Mouse (Mus musculus) heart, postnatal 10 days (tissue): Measurements from ENCODE around the gene A130010J15Rik. TPM values are rescaled to one million over a fixed set of nuclear protein-coding genes. Genes with fewer than 3 reads are reported as not detected.

Experiments used
- DNase-seq, 2 experiments: peaks; one replicate each; pipeline ENCODE4 v3.0.0; 2021
- intact Hi-C: fragments of 180-260 bp; cut with DNase I; formaldehyde crosslinking; loops from one replicate; pipeline ENCODE4 v1.15.1; 2025
- total RNA-seq, 2 experiments: library from RNA; stranded (reverse); gene quantifications; 2 replicates each; pipeline ENCODE4 v1.2.3; 2021

A130010J15Rik gene
- total RNA-seq, 2 experiments from 2014 or later: 5.5 to 6.1 TPM

DNA sequence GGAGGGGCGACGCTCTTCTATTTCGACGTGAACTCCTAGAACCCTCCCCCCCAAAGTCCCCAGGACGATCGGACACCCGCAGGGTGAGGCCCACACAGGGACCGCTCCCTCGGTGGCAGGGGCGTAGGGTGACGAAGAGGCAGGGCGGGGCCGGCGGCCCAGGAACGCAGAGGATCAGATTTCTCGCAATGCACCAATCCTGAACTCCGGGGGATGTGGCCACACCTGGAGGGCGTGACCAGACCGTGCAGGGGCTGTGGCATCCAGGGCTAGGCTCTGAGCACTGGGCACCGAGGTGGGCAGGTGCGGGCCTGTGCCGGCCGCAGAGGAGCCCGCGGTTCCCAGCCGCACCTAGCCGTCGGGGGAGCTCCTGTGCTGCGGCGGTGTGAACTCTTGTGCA, 15.0 kb upstream of the A130010J15Rik start, which contains the start of gene Irf6:
Gene Irf6, plus strand, starts transcription at position 240 of the 400 bp plus-strand sequence.
- intact Hi-C loops: no loop called here
- peak; percentile 58 to 65 for DNase-seq

DNA sequence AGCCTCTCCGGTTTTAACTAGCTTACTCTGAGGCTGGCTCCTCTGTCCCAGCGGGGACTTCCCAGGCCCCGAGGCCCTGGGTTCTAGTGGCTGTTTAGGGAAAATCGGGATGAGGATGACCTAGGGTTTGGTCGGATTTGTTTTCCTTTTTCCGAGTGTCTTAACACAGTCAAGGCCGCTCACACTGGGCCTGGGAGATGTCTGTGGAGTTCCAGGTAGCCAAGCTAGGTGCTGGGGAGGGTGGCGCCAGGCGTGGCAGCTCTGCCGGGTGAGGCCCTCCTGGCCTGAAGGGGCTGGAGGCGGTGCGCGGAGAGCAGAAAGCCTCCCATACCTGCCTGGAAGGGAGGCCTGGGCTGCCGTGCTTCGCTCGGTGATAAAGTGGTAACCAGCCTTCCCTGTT, 14.3 kb upstream of the A130010J15Rik start:
- no peak for DNase-seq
- intact Hi-C loops: no loop called here

DNA sequence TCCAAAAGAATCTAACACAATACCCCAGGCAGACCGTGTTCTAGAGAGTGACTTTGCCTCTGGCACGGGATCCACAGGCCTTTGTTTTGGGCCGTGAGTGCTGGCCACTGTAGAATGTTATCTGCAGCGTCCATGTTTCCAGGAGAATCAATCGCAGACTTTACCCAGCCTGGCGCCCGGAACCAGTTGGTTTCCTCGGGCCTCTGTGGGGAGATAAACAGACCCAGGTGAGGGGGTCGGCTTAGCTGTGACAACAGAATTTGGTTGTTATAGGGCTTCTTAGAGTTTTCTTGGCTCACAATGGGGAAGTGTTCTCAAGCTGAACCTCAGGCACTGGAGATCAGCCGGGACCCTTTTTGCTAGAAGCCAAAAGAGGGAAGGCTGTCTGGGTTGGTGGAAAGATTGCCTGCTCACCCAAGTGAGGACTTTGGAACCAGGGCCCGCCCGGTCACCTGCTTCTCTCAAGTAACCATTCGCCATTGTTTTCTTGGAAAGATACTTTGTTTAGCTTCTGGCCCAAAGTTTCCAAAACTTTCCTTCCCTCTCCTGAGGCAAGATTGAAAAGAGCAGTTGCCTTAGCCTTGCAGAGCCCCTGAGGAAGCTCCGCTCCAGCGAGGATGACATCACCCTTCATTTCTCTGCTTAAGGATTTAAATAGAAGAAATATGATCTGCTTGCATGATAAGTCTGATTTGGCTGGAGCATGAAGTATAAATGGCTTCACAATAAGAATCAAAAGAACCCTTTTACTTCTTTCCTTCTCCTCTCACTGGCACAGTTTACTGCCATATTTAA, 11.3 kb upstream of the A130010J15Rik start:
- intact Hi-C loops: no loop called here
- DNase-seq: peak; percentile 15 to 21

DNA sequence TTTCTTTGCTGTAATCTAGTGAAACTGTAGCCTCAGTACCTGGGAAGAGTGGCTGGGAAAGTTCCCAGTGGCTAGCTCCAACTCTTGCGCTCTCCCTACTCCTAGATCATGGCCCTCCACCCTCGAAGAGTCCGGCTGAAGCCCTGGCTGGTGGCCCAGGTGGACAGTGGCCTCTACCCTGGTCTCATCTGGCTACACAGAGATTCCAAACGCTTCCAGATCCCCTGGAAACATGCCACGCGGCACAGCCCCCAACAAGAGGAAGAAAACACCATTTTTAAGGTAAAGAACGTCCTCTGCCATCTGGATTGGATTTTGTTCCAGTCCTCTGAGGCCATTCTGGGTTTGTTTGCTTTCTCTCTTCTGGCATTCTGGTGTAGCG, 10.7 kb upstream of the A130010J15Rik start:
- DNase-seq: no peak
- intact Hi-C loops: no loop called here

DNA sequence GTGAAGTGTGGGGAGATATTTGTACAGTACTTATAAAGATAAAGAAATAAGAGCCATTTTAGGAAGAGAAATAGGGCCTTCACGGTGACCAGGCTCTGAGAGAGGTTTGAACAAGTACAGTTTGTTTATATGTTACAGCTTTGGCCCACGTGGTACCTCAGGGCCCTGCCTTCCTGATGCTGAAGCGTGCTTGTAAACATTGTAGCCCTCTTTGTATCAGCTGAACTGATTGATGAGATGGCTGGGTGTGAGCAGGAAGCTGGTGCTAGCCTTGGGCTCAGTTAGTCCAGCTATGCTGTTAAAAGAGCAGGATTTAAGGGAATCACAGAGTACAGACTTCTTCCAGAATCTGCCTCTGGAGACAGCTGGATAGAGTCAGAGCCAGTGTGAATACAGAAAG, 8.7 kb upstream of the A130010J15Rik start:
- intact Hi-C loops: no loop called here
- no peak for DNase-seq

DNA sequence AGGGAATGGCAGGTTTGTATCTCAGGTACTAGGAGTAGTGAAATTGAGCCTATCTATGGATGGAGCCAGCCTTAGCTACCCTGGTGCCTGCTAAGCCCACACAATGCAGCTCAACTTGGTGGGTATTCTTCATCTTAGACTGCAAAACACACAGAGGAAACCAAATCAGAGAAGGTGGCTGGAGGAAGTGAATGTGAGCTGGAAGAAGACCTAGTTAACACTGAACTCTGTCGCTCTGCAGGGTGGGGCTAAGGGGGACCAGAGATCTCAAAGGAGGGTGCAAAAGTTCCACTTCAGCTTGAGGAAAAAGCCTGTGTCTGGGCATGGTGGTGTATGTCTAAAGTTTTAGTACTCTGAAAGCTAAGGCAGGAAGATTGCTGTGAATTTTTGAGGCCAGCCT, 8.2 kb upstream of the A130010J15Rik start:
- no peak for DNase-seq

DNA sequence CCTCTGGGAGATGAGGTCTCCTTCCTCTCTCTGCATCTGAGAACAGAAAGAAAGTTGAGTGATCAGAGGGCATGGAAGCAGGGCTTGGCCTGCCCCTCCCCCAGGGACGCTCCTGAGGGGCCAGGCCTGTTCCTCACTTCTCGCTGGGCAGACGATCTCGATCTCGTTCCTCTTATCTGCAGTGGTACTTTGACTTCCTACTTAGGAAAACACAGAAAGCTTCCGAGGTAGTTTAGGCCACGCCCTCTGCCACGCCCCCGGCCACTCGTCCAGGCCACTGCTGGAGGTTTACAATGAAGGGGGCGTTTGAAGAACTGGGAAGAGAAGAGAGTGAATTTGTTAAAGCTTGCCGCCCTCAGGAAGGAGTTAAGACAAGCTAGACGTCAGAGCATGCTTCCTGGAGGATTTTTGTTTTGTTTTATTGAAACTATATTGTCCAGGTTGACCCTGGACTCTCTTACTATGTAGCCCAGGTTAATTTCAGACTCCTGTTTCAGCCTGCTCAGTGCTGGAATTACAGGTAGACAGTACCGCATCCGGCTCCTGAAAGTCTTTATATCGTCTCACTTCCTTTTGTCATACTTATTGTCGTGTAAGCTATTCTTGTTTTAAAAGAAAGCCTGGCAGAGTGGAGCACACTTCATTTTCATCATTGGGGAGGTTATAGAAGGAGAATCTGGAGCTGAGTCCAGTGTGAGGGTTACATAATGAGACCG, 7.4 kb upstream of the A130010J15Rik start:
- DNase-seq: peak; percentile 46 to 51
- intact Hi-C loops: loop anchor here (10.0 kb wide), 1 partner anchor 1286 kb away; no protein-coding TSS in a partner anchor

More for the DNA sequence above, 8.2 kb upstream of the A130010J15Rik start:
- intact Hi-C loops: loop anchor here (10.0 kb wide), 1 partner anchor 1285 kb away; no protein-coding TSS in a partner anchor

DNA sequence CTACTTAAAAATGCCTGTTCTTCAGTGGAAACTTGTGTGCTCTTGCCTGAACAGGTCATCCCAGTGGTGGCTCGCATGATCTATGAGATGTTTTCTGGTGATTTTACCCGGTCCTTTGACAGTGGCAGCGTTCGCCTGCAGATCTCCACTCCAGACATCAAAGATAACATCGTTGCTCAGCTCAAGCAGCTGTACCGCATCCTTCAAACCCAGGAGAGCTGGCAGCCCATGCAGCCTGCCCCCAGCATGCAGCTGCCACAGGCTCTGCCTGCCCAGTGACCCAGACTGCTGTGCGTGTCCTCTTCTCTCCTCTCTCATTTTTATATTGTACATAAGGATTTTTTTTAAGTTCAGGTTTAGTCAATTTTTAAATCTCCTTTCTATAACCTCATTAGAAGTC, 1.4 kb downstream of the A130010J15Rik start:
- no peak for DNase-seq
- intact Hi-C loops: loop anchor here (10.0 kb wide), 1 partner anchor 1294 kb away; no protein-coding TSS in a partner anchor

DNA sequence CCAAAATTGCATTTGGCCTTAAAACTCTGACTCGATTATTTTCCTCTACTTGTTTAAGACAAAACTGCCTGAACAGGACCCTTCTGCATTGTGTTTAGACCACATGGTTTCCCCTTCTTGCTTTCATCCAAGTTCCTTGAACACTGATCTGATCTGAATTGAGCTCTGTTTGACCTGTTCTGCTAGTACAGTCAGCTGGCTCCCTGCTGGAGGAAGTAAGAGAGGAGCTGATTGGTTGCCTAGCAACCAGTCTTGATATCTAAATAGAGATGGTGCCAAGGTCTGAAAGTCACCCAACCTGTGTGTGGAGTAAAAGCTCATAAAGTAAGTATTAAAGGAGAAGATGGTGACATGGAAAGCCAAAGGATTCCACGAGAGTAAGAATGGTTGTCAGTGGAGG, 2.0 kb downstream of the A130010J15Rik start:
- DNase-seq: peak; percentile 22 to 51
- intact Hi-C loops: loop anchor here (2.0 to 10.0 kb wide), 2 partner anchors 39 to 1295 kb away; partner anchors contain the start of gene Diexf

DNA sequence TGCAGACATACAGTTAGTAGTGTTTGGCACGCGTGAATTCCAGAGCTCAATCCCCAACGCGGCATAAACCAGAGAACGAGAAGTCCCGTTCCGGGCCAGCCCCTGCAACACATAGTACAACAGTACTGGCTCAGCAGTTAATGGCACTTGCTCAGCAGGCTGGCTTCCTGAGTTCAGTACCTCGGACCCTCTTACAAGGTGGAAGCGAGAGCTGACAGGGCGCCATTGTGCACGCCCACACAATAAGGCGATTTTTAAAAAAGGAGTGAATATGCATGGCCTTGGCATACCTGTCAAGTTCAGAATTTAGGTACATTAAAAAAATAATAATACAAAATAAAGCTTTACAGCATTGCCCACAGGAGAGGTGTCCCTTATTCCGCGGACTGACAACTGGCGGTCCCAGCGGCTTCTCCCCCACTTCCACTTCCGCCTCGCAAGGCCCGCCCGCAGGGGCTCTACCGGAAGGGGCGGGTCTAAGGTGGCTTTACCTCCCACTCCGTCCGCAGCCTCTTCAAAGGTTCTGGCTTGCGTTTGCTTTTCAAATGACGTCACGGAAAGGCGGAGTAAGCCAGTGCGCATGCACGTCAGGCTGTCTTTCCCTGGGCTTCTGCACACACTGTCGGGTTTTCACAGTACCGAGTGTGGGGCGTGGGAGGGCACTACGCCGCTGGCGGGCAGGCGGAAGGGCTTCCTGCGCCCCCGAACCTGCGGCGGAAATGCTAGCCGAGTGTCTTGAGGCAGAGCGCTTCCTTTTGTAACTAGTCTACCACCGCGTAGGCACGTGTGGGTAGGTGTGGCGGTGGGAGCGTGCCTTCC, 5.4 kb downstream of the A130010J15Rik start:
- intact Hi-C loops: no loop called here
- DNase-seq: peak; percentile 98

DNA sequence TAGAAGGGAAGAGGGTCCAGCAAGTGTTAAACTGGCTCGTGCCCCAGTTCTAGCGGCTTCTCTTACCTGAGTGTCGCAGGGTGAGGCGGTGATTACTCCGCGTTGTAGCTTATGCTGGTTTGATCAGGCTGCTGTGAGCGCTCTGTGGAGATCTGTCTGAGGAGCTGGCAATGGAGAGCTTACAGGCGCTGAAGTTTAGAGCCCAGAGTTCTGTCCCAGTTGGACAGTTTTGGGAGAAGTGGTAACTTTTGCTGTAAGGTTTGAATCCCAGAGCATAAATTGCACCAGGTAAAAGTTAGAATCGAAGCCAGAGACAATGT, 5.9 kb downstream of the A130010J15Rik start:
- DNase-seq: no peak
- intact Hi-C loops: no loop called here

DNA sequence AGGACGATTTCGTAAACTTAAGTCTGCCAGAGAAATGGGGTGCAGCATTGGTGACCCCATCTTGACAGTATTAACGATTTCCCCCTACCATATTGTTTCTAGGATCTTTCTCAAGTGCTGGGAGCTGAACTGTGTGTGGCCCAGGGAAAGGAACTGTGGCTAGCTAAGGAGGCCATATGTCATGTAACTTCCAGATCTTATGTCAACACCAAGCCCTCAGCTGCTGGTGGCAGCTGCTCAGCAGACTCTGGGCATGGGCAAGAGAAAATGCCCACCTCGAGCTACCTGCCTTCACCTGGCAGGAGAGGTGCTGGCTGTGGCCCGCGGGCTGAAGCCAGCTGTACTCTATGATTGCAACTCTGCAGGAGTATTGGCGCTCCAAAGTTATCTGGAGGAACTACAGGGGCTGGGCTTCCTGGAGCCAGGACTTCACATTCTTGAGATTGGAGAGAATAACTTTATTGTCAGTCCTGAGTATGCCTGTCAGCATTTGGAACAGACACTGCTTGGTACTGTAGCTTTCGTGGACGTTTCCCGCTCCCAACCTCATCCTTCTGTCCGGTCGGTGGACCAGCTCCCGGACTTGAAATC, 6.4 kb downstream of the A130010J15Rik start:
- intact Hi-C loops: no loop called here
- DNase-seq: peak; percentile 14 to 46

DNA sequence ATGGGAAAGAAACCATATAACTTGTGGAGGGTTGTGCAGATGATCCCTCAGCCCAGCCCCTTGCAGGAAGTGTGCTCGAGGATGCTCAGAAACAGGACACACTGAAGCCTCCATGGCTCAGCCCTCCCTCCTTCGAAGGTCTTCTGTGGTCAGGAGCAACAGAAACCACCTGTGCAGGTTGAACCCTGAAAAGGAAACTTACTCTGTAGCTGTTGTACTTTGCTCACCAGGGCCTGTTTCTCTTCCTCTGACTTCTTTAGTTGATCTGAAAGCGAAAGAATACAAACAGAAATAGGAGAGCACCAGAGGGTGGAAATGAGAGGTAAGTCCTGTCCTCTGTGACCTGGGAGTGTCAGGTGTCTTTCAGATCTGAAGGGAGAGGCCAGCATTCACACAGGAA, 13.3 kb downstream of the A130010J15Rik start:
- intact Hi-C loops: no loop called here
- no peak for DNase-seq

DNA sequence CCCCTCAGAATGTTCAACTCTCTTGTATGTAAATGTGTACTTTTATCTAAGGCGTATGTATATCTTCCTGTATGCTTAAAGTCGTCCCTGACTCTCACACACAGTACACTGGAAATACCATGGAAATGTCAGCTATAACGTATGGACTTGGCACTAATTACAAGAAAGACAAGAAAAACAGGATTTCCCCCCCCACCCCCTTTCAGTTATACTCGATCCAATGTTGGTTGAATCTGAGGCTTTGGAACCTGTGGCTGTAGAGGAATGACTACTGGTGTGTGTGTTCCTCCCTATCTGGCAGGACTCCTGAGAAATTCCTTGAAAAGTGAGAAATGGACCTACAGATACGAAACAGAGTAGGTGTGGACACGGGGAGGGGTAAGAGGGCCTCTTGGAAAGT, 20.4 kb downstream of the A130010J15Rik start:
- DNase-seq: no peak
- intact Hi-C loops: no loop called here

DNA sequence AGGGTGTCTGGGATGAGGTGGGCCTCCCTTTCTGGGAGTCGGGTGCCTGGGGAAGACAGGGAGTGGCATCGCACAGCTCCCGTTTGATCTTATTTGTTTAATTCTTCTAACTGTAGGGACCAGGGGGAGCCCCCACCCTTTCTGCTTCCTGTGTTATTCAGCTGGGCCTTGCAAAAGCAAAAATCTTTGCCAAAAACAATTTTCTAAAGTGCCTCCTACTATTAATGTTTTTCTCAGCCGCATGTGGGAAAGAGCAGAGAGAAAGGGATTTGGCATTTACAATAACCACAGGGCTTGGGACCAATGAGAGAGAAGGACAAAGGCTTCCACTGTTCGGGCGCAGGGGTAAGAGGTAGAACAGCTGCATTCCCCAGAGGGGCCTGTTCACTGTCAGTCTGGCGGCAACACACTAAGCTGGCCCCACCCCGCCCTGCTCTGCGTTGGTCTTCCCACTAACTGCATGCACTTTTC, 21.3 kb downstream of the A130010J15Rik start:
- intact Hi-C loops: no loop called here
- peak; percentile 80 to 82 for DNase-seq

DNA sequence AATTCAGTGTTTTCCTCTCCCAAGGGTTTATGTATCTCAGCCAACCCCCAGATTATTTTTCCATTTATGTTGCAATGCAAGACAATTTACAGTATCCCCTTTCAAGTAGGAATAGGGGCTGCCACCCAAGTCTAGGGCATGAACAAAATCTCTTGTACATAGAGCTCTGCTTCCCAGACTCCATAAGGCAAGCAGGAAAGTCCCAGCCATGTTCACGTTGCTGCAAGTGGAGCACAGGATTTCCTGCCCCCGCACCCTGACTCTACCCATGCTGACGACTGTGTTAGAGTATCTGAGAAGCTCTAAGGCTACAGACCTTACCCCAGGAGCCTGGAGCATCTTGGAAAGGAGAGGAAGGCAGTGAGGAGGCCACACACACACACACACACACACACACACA, 21.9 kb downstream of the A130010J15Rik start:
- intact Hi-C loops: loop anchor here (5.0 to 10.0 kb wide), 2 partner anchors 57 to 185 kb away; partner anchors contain the start of gene Diexf

DNA sequence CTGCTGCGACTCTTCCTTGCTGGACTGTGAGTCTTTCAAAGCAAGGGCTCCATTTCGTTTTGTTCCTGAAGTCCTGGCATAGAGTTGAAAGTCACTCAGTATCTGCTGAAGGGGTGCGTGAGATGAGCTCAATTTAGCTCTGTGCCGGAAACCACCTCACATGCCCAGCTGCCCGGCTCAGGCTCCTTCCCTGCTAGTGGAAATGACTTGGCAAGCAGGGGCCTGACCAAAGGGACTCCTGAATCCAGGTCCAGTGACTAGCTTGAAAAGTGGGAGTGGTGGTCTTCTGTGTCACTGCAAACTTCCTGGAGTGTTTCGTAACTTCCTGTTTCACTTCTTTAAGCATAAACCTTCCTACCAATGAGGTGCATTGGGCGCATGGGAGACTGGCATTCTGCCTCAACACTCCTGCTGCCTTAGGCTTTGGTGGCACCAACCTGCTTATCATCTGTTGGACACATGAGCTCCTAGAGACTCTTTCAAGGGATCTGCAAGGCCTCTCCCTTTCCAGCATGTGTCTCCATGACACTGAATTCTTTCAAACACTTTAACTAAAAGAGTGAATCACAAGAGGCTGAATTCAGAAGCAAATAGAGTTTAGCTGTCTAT, 23.9 kb downstream of the A130010J15Rik start:
- peak; percentile 42 to 58 for DNase-seq
- intact Hi-C loops: loop anchor here (5.0 to 10.0 kb wide), 2 partner anchors 59 to 187 kb away; partner anchors contain the start of gene Diexf

More for the DNA sequence above, 21.9 kb downstream of the A130010J15Rik start:
- DNase-seq: peak in 1 of 2 experiments; percentile 22

DNA sequence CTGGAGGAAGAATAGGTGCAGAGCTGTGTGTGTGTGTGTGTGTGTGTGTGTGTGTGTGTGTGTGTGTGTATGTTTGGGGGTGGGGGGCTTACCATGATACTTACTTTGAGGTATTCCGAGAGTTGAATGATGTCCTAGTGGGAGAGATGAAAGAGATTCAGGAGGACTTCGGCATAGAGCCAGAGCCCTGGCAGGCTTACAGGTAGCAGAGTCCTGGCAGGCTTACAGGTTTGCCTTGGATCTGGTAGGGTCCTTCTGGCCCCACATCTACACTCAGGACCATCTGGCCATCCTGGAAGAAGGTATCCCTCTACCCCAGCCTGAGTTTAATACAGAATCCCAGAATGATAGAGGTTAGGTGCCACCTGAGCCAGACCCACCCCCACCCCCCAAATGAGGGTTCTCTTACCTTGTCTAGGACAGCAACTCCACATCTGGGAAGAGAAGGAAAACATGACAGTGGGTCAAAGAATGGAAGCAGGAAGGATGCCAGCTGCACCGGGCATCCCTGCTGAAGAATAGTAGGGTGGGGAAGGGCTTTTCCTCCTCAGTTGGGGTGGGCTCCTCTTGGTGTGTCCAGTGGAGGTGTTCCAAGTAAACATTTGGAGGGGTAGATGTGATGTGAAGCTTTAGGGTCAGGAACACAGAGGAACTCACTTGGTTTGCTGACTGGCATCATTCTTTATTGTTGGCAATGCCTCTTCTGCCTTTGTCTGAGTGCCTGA, 26.7 kb downstream of the A130010J15Rik start:
- no peak for DNase-seq
- intact Hi-C loops: loop anchor here (5.0 to 10.0 kb wide), 2 partner anchors 62 to 190 kb away; partner anchors contain the start of gene Diexf
